Mouse (Mus musculus): ENCODE results near the gene Wwox. TPM values are rescaled to one million over a fixed set of nuclear protein-coding genes. Genes with fewer than 3 reads are reported as not detected.

Gene Wwox
- polyA plus RNA-seq, 1 experiment from 2014 or later = 11.0 TPM

GRCm38 (mm10) chr8:114604315-114604714 lies 164.9 kb downstream of the Wwox start:
- Histone ChIP-seq H3K4me1 (ENCODE audit: control insufficient read depth, insufficient read depth, low read length) (peaks cover 11% of the 10 kb centered on the region; the same call in 1 of the 2 replicates), H3K27me3 (replicated peaks; ENCODE audit: control insufficient read depth, insufficient read depth, low read length) (no peaks in the 10 kb centered on the region), H3K4me2 (ENCODE audit: low read depth, low read length) (no peak overlapping the region), H3K9me3 (ENCODE audit: control insufficient read depth, low read length) (no peaks in the 10 kb centered on the region), H3K9ac (ENCODE audit: low read depth, low read length) (no peak overlapping the region), H3K36me3 (ENCODE audit: control insufficient read depth, insufficient read depth, low read length) (no peaks in the 10 kb centered on the region), H3K27ac (replicated peaks; ENCODE audit: low read depth, low read length) (no peak overlapping the region), H3K4me3 (ENCODE audit: low read depth, low read length) (no peak overlapping the region)
- WGBS = 39% methylated on average over 16 of the region's 16 CpGs
- no peak for ATAC-seq (ENCODE audit: low read depth)
- no peak for DNase-seq (ENCODE audit: low spot score)

DNA sequence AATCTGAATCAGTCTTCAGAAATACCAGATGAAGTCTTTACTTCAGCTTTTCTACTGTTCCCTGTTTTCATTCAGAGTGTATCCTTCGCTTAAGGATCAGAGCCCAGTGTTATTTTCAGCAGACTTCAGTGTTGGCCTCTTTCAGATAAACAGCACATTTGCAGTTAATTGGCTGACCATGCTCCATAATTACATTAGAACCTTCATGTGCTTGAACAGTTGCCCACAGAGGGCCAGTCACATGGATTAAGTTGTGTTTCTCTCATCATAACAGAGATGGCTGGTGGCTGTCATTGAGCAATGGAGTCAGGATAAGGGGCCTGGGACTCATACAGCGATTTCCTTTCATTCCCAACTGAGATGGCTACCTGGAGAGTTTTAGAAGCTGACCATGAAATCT lies 166.2 kb downstream of the Wwox start:
- H3K27me3 ChIP-seq (replicated peaks; ENCODE audit: control insufficient read depth, insufficient read depth, low read length) = no peaks in the 10 kb centered on the region
- H3K4me3 ChIP-seq (ENCODE audit: low read depth, low read length) = no peak overlapping the region
- H3K36me3 ChIP-seq (ENCODE audit: control insufficient read depth, insufficient read depth, low read length) = no peaks in the 10 kb centered on the region
- DNase-seq (ENCODE audit: low spot score) = no peak
- H3K4me1 ChIP-seq (ENCODE audit: control insufficient read depth, insufficient read depth, low read length) = peaks cover 7% of the 10 kb centered on the region; the same call in 1 of the 2 replicates
- H3K27ac ChIP-seq (replicated peaks; ENCODE audit: low read depth, low read length) = no peak overlapping the region
- 76% methylated on average over 2 of the region's 2 CpGs for WGBS
- H3K4me2 ChIP-seq (ENCODE audit: low read depth, low read length) = no peak overlapping the region
- H3K9me3 ChIP-seq (ENCODE audit: control insufficient read depth, low read length) = no peaks in the 10 kb centered on the region
- no peak for ATAC-seq (ENCODE audit: low read depth)
- H3K9ac ChIP-seq (ENCODE audit: low read depth, low read length) = no peak overlapping the region

DNA sequence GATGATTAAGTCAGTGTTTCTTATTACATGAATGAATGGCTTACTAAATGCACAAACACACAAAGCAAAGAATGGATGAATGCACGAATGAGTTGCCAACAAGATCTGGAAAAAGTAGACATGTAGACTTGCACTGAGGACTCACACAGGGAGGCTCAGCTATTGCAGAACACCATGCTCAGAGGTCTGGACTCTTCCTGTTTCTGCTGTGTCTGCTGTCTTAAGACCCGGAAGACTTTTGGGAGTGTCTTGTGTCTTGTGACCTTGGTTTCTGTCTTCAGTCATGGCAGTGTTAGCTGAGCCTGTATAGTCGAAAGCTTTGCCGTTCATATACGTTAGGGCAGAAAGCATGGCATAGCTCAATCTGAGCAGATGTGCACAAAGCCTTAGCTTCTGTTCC lies 169.9 kb downstream of the Wwox start:
- Histone ChIP-seq H3K4me1 (ENCODE audit: control insufficient read depth, insufficient read depth, low read length) (peaks cover 3% of the 10 kb centered on the region; the same call in 1 of the 2 replicates), H3K4me2 (ENCODE audit: low read depth, low read length) (no peak overlapping the region), H3K4me3 (ENCODE audit: low read depth, low read length) (no peak overlapping the region), H3K27me3 (replicated peaks; ENCODE audit: control insufficient read depth, insufficient read depth, low read length) (peaks cover 4% of the 10 kb centered on the region; the same call in 1 of the 2 replicates), H3K9ac (ENCODE audit: low read depth, low read length) (no peak overlapping the region), H3K27ac (replicated peaks; ENCODE audit: low read depth, low read length) (no peak overlapping the region), H3K9me3 (ENCODE audit: control insufficient read depth, low read length) (no peaks in the 10 kb centered on the region), H3K36me3 (ENCODE audit: control insufficient read depth, insufficient read depth, low read length) (no peaks in the 10 kb centered on the region)
- DNase-seq (ENCODE audit: low spot score) (no peak), ATAC-seq (ENCODE audit: low read depth) (no peak)
- 92% methylated on average over 5 of the region's 5 CpGs for WGBS

GRCm38 (mm10) chr8:114611075-114611474 lies 171.6 kb downstream of the Wwox start:
- Histone ChIP-seq H3K9ac (ENCODE audit: low read depth, low read length) (no peak overlapping the region), H3K36me3 (ENCODE audit: control insufficient read depth, insufficient read depth, low read length) (no peaks in the 10 kb centered on the region), H3K4me2 (ENCODE audit: low read depth, low read length) (no peak overlapping the region), H3K9me3 (ENCODE audit: control insufficient read depth, low read length) (no peaks in the 10 kb centered on the region), H3K4me3 (ENCODE audit: low read depth, low read length) (no peak overlapping the region), H3K4me1 (ENCODE audit: control insufficient read depth, insufficient read depth, low read length) (0 out of 2 replicates have a peak, but pooled peaks cover 4% of the 10 kb centered on the region), H3K27ac (replicated peaks; ENCODE audit: low read depth, low read length) (no peak overlapping the region), H3K27me3 (replicated peaks; ENCODE audit: control insufficient read depth, insufficient read depth, low read length) (peaks cover 4% of the 10 kb centered on the region; the same call in 1 of the 2 replicates)
- 54% methylated on average over 7 of the region's 7 CpGs for WGBS
- ATAC-seq (ENCODE audit: low read depth) = no peak
- DNase-seq (ENCODE audit: low spot score) = no peak

DNA sequence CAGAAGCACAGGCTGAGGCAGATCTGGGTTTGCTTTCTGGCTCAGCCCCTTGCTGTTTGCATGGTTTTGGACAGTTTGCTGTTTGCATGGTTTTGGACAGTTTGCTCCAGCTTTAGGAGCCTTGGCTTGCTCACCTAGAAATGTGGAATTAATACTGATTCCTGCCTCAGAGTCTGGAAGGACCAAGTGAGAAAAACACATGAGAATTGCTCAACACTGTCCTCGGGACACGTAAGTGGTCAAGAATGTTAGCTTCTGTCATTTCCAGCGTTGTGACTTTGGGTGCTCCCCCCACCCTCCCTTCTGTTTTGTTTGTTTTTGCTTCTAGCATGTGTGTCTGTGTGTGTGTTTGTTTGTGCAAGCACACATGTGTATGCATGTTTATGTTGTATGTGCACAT lies 172.6 kb downstream of the Wwox start:
- Histone ChIP-seq H3K27ac (replicated peaks; ENCODE audit: low read depth, low read length) (no peak overlapping the region), H3K4me2 (ENCODE audit: low read depth, low read length) (no peak overlapping the region), H3K9ac (ENCODE audit: low read depth, low read length) (no peak overlapping the region), H3K4me3 (ENCODE audit: low read depth, low read length) (no peak overlapping the region), H3K36me3 (ENCODE audit: control insufficient read depth, insufficient read depth, low read length) (no peaks in the 10 kb centered on the region), H3K9me3 (ENCODE audit: control insufficient read depth, low read length) (no peaks in the 10 kb centered on the region), H3K27me3 (replicated peaks; ENCODE audit: control insufficient read depth, insufficient read depth, low read length) (peaks cover 4% of the 10 kb centered on the region; the same call in 1 of the 2 replicates), H3K4me1 (ENCODE audit: control insufficient read depth, insufficient read depth, low read length) (0 out of 2 replicates have a peak, but pooled peaks cover 5% of the 10 kb centered on the region)
- no peak for ATAC-seq (ENCODE audit: low read depth)
- no peak for DNase-seq (ENCODE audit: low spot score)
- 81% methylated on average over 3 of the region's 3 CpGs for WGBS

- 0 out of 2 replicates have a peak, but pooled peaks cover 5% of the 10 kb centered on the region for H3K4me1 ChIP-seq (ENCODE audit: control insufficient read depth, insufficient read depth, low read length)
- ATAC-seq (ENCODE audit: low read depth) = peak; percentile 60; the same call in 1 of the 2 replicates
- 0 out of 2 replicates have a peak overlapping the region, but pooled peaks have one; percentile 3 for H3K27ac ChIP-seq (replicated peaks; ENCODE audit: low read depth, low read length)
- H3K36me3 ChIP-seq (ENCODE audit: control insufficient read depth, insufficient read depth, low read length) = no peaks in the 10 kb centered on the region
- H3K4me3 ChIP-seq (ENCODE audit: low read depth, low read length) = no peak overlapping the region
- no peak overlapping the region for H3K9ac ChIP-seq (ENCODE audit: low read depth, low read length)
- peaks cover 7% of the 10 kb centered on the region; the same call in 1 of the 2 replicates for H3K9me3 ChIP-seq (ENCODE audit: control insufficient read depth, low read length)
- whole genome bisulfite sequencing = 40% methylated on average over 4 of the region's 4 CpGs
- DNase-seq (ENCODE audit: low spot score) = peak; percentile 84
- no peak overlapping the region for H3K4me2 ChIP-seq (ENCODE audit: low read depth, low read length)
- H3K27me3 ChIP-seq (replicated peaks; ENCODE audit: control insufficient read depth, insufficient read depth, low read length) = peaks cover 4% of the 10 kb centered on the region; the same call in 1 of the 2 replicates
Measured at GRCm38 (mm10) chr8:114615413-114615812, 176.0 kb downstream of the Wwox start.

DNA sequence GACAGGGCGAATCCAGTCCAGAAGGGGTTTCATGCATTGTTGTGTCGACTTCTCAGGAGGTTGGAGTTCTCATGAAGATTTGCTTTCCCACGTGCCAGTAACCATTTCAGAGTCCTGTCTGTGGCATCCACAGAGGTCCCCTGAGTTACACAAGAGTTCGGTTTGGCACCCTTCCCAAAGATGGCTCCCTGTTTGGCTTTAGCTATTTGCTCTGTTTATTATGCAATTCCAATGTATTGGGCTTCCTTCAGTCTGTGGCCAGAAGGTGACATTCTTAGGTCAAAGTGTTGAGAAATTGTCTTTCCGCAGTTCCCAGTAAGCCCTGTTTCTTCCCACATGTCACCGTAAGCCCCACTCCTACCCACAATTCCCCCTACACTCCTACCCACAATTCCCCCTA lies 176.5 kb downstream of the Wwox start:
- Histone ChIP-seq H3K9ac (ENCODE audit: low read depth, low read length) (no peak overlapping the region), H3K4me1 (ENCODE audit: control insufficient read depth, insufficient read depth, low read length) (0 out of 2 replicates have a peak, but pooled peaks cover 5% of the 10 kb centered on the region), H3K4me3 (ENCODE audit: low read depth, low read length) (no peak overlapping the region), H3K4me2 (ENCODE audit: low read depth, low read length) (no peak overlapping the region), H3K9me3 (ENCODE audit: control insufficient read depth, low read length) (peaks cover 7% of the 10 kb centered on the region; the same call in 1 of the 2 replicates), H3K27me3 (replicated peaks; ENCODE audit: control insufficient read depth, insufficient read depth, low read length) (peaks cover 4% of the 10 kb centered on the region; the same call in 1 of the 2 replicates), H3K36me3 (ENCODE audit: control insufficient read depth, insufficient read depth, low read length) (no peaks in the 10 kb centered on the region), H3K27ac (replicated peaks; ENCODE audit: low read depth, low read length) (0 out of 2 replicates have a peak overlapping the region, but pooled peaks have one; percentile 3)
- DNase-seq (ENCODE audit: low spot score) (peak; percentile 58), ATAC-seq (ENCODE audit: low read depth) (peak; percentile 4; the same call in 1 of the 2 replicates)
- 58% methylated on average over 6 of the region's 6 CpGs for WGBS

GRCm38 (mm10) chr8:114618908-114619508 lies 179.6 kb downstream of the Wwox start:
- H3K4me2 ChIP-seq (ENCODE audit: low read depth, low read length) = no peak overlapping the region
- 0 out of 2 replicates have a peak, but pooled peaks cover 5% of the 10 kb centered on the region for H3K4me1 ChIP-seq (ENCODE audit: control insufficient read depth, insufficient read depth, low read length)
- H3K4me3 ChIP-seq (ENCODE audit: low read depth, low read length) = no peak overlapping the region
- DNase-seq (ENCODE audit: low spot score) = no peak
- no peak overlapping the region for H3K9ac ChIP-seq (ENCODE audit: low read depth, low read length)
- peaks cover 7% of the 10 kb centered on the region; the same call in 1 of the 2 replicates for H3K9me3 ChIP-seq (ENCODE audit: control insufficient read depth, low read length)
- no peaks in the 10 kb centered on the region for H3K27me3 ChIP-seq (replicated peaks; ENCODE audit: control insufficient read depth, insufficient read depth, low read length)
- ATAC-seq (ENCODE audit: low read depth) = no peak
- 49% methylated on average over 9 of the region's 9 CpGs for WGBS
- no peak overlapping the region for H3K27ac ChIP-seq (replicated peaks; ENCODE audit: low read depth, low read length)
- no peaks in the 10 kb centered on the region for H3K36me3 ChIP-seq (ENCODE audit: control insufficient read depth, insufficient read depth, low read length)
